Mouse (Mus musculus) C2C12 (cell line): ENCODE data around the gene Olfr120.

Source experiments
- CEBPB ChIP-seq: IDR thresholded peaks from one replicate; pipeline ENCODE4 v1.6.1; 2011; ENCODE audit warnings: low read depth, mild to moderate bottlenecking, control low read depth, moderate library complexity
- CTCF ChIP-seq: IDR thresholded peaks from one replicate; pipeline ENCODE4 v1.5.1; 2011; ENCODE audit not compliant: control insufficient read depth, insufficient read depth, insufficient read length
- FOSL1 ChIP-seq: IDR thresholded peaks from one replicate; pipeline ENCODE4 v1.8.0; 2011; ENCODE audit warnings: mild to moderate bottlenecking, low read length; ENCODE audit not compliant: poor library complexity, insufficient read depth, severe bottlenecking
- MAX ChIP-seq: IDR thresholded peaks from one replicate; pipeline ENCODE4 v1.6.1; 2011; ENCODE audit warnings: mild to moderate bottlenecking, control low read depth

GRCm38 (mm10) chr17:37738070-37738469 is 16.5 kb downstream of the Olfr120 start:
- TF ChIP-seq CTCF: no peak
- TF ChIP-seq CEBPB: no peak
- no peak for TF ChIP-seq FOSL1
- no peak for TF ChIP-seq MAX
